19 mouse cellular contexts compared by ENCODE assay signal in genomic region chr3:31190342-31190741, GRCm38 (mm10). TPM values are rescaled to one million over a fixed set of nuclear protein-coding genes. Genes with fewer than 3 reads are reported as not detected.
"Had no signal": no experiment of that assay in that cellular context is flagged by ENCODE, and none has a peak within 500 bp of the region (broad histone marks: within the 10 kb centered on the region; RNA-seq: fewer than 3 reads in every experiment).

No protein-coding gene starts in this region.

- H3K9me3 ChIP-seq: lung, embryonic 15.5 days; midbrain, embryonic 13.5 days; midbrain, embryonic 15.5 days; neural tube, embryonic 12.5 days had no signal

- H3K4me2 ChIP-seq: lung, embryonic 15.5 days; midbrain, embryonic 11.5 days; midbrain, embryonic 13.5 days; midbrain, embryonic 15.5 days; neural tube, embryonic 12.5 days had no signal

- H3K4me1 ChIP-seq: lung, embryonic 15.5 days; megakaryocyte, embryonic 14.5 days; midbrain, embryonic 13.5 days; midbrain, embryonic 15.5 days; neural tube, embryonic 12.5 days had no signal

- ATAC-seq: liver, postnatal 0 days; lung, postnatal 0 days; midbrain, embryonic 13.5 days; midbrain, embryonic 15.5 days had no signal

- H3K4me3 ChIP-seq: lung, embryonic 15.5 days; megakaryocyte, embryonic 14.5 days; midbrain, embryonic 13.5 days; midbrain, embryonic 15.5 days; neural tube, embryonic 12.5 days had no signal

- DNase-seq: liver, postnatal 0 days; lung, adult 2 months; lung, postnatal 14 days; lung, postnatal 36 days; right cerebral cortex, postnatal 14 days; thymus, adult 18-20 months; thymus, postnatal 14 days; thymus, postnatal 36 days had no signal

- H3K27me3 ChIP-seq: lung, embryonic 15.5 days; megakaryocyte, embryonic 14.5 days; midbrain, embryonic 13.5 days; midbrain, embryonic 15.5 days; neural tube, embryonic 12.5 days had no signal

- H3K27ac ChIP-seq: lung, embryonic 15.5 days; macrophage; midbrain, embryonic 13.5 days; midbrain, embryonic 15.5 days; neural tube, embryonic 12.5 days had no signal

- H3K36me3 ChIP-seq: lung, embryonic 15.5 days; midbrain, embryonic 13.5 days; midbrain, embryonic 15.5 days; neural tube, embryonic 12.5 days had no signal

- H3K9ac ChIP-seq: liver, postnatal 0 days; lung, embryonic 15.5 days; midbrain, embryonic 13.5 days; midbrain, embryonic 15.5 days; neural tube, embryonic 12.5 days had no signal

RNA-seq across cellular contexts. Expression of gene Cldn11, which starts 40.6 kb away (rescaled TPM):
- total RNA-seq: megakaryocyte progenitor cell, adult 5-6 weeks; monocyte, adult 5-6 weeks; neutrophil, adult 5-6 weeks had no signal
- polyA plus RNA-seq: macrophage had no signal
